Mouse (Mus musculus): ENCODE data around the gene Borcs7.

GRCm38 (mm10) chr19:46658851-46659250 is 30.9 kb upstream of the Borcs7 start:
- no peak for TF ChIP-seq POLR2A (IDR thresholded peaks at IDR 0.05; ENCODE audit: low read depth, low read length)
- TF ChIP-seq CTCF (IDR thresholded peaks at IDR 0.05; ENCODE audit: borderline replicate concordance, insufficient read depth, low read length): no peak

All from embryonic fibroblast, embryonic 13.5 days (primary cell).